Mouse (Mus musculus) monocyte, adult 5-6 weeks (primary cell): ENCODE measurements around the gene Susd4. TPM values are rescaled to one million over a fixed set of nuclear protein-coding genes. Genes with fewer than 3 reads are reported as not detected.
A peak's percentile ranks its signal among the peaks of the same experiment; 100 is the strongest.

Source experiments
- ATAC-seq: fragments of 153-309, 156-312 bp; replicated peaks from 2 replicates; pipeline ENCODE4 v1.8.0; 2017; ENCODE audit warnings: mild to moderate bottlenecking; ENCODE audit not compliant: low TSS enrichment, insufficient number of reproducible peaks, severe bottlenecking, poor library complexity, low FRiP score
- total RNA-seq: library from RNA; stranded (forward); fragments of 200-1000, 200-491, 200-594 nt; gene quantifications from 3 replicates; pipeline ENCODE4 v1.2.3, GENCODE M21; 2017

Susd4 gene
- total RNA-seq, 1 experiment from 2014 or later = not detected

DNA sequence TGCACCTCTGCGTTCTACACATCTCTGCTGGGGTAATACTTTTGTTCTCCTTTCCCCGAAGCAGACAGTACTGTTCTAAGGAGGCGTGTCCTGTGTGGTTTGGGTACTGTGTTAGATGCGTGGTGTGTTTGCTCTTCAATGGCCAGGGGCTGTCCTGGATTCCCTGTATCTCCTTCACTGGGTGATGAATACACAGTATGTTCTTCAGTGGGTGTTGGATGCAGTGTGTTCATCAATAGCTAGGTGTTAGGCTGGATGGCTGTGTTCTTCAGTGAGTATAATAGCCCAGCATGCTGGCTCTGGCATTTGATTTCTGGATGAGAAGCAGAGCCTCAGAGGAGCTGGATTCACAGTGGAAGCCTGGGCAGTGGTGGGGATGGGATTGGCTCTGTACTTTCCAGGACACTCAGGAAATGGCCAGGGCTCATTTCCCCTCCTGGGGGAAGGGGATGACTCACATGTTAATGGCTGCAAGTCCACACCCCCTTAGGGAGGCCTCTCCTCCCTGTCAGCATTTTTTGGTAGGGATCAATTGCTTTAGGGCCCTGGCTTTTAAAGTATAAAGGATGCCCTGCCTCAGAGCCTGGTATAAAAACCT lies 75.8 kb downstream of the Susd4 start:
- no peak for ATAC-seq

DNA sequence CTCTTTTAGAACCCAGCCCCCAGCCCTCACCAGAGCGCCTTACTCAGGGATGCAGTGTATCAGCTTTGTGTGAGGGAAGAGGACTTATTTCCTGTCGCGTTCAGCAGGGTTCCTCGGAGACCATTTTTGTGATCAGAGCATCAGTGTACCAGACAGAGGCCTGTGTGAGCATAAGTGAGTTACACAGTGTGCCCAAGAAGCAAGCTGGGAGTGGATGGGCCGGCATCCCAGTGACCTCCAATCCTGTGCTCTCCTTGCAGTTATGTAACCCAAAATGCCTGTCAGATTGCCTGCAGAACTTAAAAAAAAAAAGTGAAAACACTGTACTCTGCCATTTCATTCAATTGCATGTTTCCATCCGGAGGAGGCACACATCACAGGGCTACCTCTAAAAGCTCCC lies 76.4 kb downstream of the Susd4 start:
- no peak for ATAC-seq

DNA sequence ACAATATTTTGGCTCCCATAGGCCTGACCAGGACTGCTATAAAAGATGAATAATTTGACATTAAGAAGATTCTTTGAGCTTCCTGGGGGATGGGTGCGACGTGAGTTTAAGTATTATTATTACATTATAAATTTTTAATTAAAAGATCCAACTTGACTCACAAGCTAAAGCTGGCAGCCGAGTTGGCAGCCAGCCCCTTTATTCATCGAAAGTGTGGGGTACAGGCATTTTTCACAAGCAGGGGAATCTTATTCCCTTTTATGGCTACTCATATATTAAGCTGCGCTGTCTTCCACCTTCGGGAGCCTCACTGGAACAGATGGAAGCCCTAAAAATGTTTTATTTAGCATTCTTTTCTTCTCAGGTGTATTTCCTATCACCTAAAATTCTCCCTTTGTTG lies 76.9 kb downstream of the Susd4 start:
- ATAC-seq = no peak

DNA sequence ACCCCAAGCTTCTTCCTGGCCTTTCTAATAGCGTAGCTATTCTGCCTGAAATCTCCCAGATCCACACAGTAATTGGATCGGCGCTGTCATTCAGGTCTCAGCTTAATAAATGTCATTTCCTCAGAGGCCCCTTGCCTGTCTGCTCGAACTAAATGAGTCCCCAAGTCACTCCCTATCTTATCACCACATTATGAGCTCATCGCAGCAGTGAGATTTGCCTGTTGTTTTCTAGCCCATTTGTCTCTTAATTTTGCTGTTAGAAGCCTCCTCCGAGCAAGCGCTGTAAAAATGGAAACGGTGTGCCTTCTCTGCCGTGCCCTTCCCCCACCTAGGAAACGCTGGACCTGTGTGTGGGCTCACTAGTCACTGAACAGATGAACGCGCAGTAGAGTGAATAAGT lies 85.9 kb downstream of the Susd4 start:
- ATAC-seq = no peak

DNA sequence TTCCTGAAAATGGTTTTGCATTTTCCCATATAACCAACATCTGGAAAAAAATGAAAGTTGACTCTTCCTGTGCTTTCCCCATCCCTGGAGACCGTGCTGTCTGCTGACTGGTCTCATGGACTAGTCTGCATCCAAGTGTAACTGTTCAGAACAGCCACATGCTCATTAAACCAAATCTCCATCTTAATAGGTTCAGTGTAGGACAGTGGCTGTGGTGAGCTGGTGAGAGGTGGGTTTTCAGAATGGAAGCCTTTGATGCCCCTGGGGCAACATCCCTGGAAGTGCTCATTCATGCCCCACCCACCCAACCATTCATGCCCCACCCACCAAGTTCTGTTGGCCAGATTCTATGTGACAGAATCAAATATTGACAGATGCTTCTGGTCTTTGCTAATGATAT lies 86.4 kb downstream of the Susd4 start:
- ATAC-seq = no peak

DNA sequence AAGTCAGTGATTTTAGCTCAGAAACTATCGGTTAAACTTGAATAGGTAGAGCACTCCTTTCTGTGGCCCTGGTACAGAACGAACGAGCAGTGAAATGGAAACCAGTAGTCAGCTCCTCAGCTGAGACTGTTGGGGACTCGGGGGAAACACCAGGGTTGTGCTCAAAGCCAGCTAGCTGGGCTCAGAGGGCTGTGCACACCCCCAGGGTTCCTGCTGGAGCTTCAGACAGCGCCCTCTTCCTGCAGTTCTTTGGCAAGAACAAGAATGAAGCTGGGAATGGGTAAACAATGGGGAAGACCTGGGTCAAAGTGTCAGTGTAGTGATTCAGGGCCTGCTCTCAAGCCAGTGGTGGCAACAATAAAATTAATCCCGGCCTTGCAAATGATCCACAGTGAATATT lies 88.5 kb downstream of the Susd4 start:
- ATAC-seq = no peak

DNA sequence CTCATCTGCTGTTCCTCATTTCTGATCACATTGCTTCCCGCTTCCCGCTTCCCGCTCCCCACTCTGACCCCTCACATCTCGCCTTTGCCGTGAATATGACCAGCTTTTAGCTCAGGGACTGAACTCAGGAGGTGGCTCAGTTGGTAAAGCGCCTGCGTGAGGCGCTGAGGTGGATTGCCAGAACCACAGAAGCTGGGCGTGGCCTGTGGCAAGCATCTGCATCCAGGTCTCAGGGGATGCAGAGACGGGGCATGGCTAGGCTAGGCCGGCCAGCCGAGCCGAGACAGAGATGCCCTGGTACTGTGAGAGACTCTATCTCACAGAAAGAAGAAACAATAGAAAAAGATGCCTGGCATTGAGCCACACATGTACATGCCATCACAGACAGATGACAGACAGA lies 93.0 kb downstream of the Susd4 start:
- no peak for ATAC-seq

DNA sequence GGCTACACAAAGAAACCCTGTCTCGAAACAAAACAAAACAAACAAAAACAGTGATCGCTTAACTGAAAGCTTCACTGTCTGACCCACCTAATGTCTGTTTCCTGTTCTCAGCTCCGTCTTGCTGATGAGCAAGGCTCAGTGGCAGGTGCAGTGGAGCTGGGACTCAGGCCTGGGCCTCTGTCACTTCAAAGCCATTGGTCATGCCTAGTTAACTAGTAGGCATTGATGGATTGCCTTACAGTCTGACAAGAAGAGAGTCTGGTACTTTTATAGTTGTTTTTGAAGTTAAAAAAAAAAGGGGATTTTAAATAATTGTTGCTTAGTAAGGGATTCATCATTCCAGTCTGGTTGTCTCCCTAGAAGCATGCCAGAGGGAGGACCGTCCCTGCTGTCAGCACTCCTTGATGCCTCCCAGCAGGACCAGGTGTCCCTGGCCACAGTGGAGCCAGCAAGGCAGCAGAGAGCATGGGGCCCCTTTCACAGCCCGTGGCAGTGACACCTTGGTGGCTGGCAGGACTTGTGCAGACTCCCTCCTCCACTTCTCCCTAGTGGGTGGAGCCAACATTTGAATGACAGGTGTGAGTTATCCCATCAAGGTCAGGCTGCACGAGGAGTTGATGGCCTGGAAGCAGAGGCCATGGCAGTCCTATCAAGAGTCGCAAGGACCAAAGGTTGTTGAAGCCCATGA lies 98.2 kb downstream of the Susd4 start:
- no peak for ATAC-seq

DNA sequence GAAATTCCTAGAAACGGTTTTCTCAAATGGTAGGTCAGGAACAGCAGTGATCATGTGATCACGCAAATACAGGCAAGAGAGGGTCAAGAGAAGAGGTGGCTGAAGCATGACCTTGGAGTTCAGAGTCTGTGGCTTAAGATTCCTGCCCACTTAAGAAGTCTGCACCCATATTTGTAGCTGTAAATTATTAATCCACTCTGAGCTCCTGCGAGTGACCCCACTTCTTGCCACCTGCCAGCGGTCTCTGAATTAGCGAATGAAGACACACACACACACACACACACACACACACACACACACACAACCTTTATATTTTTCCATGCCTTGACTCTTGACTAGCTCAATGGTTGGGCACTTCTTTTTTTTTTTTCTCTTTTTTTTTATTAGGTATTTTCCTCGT lies 99.7 kb downstream of the Susd4 start:
- no peak for ATAC-seq

DNA sequence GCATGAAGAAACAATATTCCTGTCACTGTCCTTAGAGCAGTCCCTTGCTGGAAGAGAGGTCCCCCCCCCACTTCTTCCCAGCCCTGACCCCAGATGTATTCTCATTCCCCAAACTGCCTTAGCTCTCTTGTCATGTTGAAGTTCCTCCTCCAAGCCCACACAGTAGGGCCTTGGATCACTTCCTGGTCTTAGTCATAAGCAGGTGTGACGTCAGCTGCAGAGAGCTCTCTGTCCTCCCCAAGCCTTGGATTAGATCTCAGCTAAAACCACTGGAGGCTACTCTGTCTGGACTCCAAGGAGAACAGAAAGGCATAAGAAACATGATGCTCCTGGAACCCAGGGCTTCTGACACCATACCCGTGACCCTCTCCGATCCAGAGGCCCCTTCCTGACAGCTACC lies 104.2 kb downstream of the Susd4 start:
- no peak for ATAC-seq

DNA sequence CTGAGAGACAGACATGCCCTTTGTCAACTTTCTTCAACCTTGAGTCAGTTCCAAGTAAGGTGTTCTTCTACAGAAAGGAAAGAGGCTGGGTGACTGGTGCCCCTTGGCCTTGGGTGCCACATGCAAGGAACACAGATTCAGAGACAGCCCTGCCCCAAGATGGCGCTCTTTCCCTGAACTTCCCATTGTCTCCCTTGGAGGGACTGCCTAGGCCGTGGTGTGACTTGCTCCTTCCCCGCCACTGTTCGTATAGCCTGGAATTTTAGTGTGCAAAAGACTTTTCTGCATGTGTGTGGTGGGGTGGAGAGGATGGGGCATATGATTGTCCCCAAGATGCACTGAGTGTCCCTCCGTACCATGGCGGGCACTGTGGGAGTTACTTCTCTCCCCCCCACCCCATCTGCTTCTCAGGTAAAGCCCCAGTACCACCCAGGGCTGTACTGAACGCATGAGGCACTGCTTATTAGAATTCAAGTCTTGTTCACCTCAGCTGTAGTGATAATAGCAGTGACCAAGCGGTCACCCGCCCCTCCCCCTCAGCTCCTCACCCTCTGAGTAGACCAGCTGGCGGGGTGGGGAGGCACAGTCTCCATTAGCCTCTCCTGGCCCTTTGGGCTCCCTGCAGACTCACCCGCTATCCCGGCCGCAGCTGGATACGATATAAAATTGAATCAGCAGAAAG lies 104.9 kb downstream of the Susd4 start:
- ATAC-seq = no peak

DNA sequence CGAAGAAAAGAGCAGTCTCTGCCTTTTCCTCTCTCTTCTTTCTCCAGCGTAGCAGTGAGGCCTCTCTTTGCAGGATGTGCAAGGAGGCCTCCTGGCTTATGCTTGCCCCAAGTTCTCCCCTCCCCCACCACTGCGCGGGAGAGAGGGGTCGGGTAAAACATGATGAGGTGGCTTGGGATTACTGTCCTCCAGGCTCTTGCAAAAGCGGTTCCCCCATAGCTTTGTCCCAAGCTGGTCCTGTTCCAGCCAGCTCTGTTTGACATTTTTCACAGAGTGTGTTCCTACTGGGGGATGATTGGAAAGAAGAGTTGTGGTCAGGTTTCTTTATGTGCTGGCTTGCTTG lies 105.4 kb downstream of the Susd4 start:
- no peak for ATAC-seq

DNA sequence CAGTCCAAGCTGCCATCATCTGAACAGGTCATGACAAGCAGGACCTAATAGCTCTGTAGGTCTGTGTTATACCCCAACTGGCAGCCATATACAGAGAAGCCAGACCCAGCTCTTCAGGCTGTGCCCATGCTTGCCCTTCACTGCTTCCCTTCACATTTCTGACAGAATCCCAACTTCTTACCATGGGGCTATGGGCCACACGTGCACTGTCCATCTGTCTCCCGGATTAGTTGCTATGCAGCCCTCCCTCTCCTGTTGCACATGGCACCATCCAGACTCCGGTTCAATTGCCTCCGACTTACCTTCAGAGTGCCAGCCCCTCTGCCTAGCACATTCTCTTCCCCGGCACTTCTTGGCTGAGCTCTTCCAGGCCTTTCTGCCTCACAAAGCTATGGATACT lies 114.5 kb downstream of the Susd4 start:
- no peak for ATAC-seq

DNA sequence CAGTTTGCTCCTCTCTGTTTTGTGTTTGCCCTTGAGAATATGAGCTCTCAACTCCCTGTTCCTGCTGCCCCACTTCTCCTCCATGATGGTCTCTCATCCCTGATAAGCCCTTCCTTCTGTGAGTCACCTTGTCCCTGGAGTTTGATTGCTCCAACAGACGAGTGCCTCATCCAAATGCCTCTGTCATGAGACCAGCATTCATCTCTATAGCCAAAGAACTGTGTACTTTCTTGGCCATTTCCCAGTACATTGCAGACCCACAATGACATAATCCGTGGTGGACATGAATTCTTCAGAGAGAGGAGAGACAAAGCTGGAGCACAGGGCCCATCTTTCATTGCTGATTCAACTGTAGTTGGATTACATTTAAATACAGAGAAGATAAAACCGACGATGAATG lies 115.1 kb downstream of the Susd4 start:
- no peak for ATAC-seq

DNA sequence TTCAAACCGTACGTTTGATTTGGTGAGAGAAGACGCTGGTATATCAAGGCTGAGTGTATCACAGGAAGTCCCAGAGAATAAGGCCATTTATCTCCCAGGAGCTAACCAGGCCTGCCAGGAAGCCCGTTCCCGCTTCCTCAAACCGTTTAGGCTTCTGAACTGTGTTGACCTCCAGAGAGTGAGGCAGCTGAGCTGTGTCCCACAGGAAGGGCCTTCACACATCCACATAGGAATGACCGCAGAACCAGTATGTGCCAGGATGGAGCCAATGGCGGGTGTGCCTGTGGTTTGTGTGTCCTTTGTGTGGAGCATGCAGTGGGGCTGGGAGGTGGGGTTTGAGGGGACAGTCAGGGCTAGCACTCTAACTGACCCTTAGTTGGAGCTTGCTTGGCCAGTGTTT lies 117.6 kb downstream of the Susd4 start:
- ATAC-seq = no peak

DNA sequence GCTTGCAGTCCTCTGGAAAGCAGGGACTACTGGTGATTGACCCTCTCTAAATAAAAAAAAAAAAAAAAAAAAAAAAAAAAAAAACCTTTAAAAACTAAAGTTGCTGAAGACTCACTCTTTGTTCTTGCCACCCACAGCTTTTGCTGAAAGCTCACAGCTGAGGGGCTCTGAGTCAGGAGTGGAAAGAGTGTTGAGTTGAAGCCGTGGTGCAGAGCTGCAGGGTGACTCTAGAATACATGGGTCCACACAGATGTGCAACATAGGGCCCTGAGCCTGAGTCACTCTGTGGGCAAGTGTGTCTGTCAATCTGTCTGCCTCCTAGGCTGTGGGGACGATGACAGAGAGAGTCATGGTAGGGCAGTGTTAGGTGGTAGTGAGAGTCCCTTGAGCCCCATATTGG lies 119.0 kb downstream of the Susd4 start:
- ATAC-seq = no peak

DNA sequence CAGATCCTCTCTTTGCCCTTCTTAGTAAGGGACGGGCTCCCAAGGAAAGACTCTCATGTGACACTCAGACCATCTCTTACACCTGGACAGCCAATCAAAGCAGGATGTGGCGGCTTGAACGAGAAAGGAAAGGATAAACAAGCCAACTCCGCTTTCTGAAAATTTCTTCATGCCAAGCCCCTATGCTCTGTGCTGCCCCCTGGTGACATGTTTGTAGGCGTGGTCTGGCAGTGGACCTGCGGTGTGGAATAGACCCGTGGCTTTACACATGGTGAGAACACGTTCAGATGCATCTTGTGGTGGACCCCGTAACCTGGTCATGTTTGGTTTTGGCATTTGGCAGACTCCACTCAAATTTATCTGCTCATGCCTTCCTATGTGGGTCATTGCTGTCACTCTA lies 132.0 kb downstream of the Susd4 start:
- peak; percentile 63; the same call in 1 of the 2 replicates for ATAC-seq

DNA sequence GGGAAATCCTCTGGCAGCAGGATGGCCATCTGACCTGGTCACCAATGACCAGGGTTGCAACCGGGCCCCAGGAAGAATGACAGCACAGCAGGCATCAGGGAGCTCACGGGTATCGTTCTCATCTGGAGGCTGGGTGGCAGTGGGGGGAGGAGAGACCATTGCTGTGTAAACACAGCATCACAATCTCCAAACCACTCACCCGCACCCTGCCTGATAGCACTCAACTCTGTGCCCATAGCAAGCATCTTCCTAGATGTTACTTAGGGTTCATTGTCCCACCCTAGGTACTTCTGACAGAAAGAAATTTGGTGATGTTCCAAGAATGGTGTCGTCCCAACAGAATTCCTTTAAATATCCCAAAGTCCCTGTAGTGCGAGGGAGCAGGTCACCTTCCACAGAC lies 133.4 kb downstream of the Susd4 start:
- ATAC-seq = no peak

DNA sequence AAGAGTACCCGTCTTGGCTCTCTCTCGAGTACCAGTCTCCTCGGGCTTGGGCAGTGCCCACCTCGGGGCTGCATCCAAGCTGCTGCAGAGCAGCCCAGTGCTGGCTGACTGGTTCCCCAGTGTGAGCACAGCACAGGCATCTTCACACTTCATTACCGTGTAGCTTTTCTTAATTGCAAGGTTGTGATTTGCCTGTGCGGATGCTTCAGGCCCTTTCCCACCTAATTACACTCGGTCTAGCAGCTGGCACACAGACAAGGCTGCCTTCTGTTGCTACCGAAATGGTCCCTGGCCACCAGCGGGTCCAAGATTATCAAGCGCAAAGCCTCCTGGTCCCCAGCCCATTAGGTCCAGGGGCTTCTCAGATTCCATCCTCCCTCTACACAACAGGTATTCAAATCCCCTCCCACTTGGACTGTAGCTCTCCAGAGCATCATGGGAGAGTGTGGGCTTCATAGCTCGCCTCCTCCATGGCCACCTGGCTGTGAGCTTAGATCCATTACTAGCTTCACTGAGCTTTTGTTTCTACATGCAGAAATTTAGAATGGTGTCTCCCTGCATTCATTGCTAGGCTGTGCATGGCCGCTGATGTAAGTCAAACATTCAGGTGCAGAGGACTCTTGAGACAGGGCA lies 134.0 kb downstream of the Susd4 start:
- ATAC-seq = no peak

DNA sequence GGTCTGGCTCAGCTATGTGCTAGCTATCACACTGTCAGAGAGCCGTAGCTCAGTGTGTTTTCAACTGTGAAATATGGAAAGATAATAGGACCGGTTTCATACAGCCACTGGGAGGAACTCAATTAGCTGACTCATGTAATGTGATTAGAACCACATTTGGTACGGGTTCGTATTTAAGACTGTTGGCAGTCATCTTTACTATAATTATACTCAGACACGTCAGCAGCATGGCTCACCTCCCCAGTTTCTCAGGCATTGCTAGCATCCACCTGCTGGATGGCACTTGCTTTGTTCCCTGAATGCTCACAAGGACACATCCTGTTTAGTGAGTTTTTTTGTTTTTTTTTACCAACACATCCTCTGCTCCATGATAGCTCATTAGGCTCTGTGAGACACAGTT lies 138.4 kb downstream of the Susd4 start:
- ATAC-seq = no peak
